Mouse (Mus musculus): ENCODE data around the gene Sntn.

The Sntn gene

DNA sequence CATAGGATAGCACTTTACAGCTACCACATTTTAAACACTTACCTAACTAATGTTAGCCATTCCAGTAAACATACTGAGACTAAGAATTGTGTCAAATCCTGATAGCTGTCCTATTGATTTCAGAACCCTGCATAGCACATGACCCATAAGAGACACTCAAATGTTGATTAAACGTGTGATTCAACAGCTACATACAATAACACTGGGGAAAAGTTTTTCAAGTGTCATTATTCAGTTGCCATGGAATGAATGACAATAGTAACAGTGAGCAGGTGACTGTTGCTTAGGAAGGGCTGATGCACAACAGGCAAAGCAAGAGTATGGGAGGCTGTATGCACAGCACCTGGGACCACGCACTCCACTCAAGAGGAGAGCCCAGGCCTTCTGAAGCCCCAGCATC, at the start of gene Sntn:
Gene Sntn (plus strand): TSS at position 301 of the 400 bp plus-strand sequence.
- no peak for DNase-seq (ENCODE audit: low read depth)

DNA sequence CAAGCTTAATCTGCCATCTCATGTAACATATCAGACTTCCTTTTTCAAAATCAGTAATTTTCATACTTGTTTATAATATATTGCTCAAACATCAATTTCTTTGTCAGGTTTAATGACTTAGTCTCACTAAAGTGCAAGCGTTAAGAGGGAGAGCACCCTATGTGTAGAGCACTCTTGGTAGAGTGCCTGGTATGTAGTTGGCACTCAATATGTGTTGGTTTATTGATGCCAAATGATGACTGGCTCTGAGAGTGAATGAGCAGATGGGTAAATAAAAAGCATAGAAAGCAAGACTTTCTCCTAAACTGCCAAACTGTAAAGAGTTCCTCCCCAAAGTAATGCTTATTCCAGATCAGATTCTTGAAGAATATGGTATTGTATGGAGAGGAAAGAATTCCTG, 20.8 kb upstream of the Sntn start:
- DNase-seq (ENCODE audit: low read depth): no peak

DNA sequence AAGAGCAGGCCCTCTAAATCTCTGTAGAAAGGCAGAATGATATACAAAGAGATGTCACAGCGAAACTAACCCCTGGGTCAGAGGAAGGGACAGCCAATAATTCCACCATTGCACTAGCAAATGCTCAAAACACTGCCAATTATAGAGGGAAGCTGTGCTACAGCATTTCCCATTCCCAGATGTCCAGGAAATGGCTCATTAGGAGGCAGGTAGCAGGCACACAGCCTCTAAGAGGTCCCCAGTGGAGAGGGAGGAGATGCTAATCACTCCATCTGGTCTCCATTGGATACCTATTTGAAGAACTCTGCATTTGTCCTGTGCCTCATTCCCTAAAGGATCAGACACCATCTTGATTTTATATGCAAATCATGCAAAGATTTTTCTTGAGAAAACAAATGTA, 19.6 kb upstream of the Sntn start:
- DNase-seq (ENCODE audit: low read depth): no peak

DNA sequence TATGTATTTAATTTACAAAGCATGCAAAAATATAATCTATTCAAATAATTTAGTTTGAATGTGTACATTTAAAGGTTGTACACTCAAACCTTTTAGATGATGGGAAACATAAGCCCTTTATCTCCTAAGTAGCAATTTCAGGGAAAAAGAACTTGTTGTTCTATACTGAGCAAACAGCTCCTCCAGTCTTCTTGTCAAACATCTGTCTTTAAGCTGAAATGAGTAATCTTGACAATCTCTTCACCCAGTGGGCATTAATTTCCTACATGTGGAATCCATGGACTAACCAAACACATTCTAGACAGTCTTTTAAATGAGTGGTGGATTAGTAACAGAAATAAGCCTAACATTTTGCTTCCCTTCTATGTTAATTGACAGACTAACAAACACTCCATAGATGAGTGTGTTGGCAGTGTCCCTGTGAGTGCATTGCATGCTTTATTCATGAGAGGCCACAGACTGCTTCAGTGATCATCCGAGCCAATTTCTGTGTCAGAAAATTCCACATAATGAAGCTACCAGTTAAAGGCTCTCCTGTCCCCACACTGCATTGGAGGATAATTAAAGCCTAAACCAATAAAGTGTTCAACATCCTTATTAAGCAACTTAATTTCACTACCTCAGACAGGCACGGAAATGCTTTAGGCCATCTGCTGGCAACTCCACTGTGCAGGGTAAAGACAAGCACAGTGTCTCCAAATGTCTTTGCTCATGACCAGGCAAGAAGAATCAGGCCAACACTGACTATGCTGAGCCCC, 19.0 kb upstream of the Sntn start:
- DNase-seq (ENCODE audit: low read depth): no peak

DNA sequence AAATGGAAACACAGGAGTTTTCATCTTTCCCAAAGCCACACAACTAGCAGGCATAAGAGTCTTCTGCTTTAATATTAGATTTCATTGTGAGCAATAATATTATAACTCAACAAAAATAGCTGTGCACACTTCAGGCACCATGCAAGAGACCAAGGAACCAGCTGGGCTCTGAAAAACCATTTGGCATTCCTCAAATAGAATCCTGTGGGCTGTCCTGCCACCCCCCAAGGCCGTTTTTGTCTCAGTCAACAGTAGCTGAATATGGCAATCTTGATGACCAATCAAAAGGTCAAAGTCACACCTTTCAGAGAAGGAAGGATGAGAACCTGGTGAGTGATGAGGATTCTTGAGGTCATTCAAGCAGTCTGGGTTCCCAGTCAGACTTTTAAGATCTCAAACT, 16.0 kb downstream of the Sntn start:
- no peak for DNase-seq (ENCODE audit: low read depth)

DNA sequence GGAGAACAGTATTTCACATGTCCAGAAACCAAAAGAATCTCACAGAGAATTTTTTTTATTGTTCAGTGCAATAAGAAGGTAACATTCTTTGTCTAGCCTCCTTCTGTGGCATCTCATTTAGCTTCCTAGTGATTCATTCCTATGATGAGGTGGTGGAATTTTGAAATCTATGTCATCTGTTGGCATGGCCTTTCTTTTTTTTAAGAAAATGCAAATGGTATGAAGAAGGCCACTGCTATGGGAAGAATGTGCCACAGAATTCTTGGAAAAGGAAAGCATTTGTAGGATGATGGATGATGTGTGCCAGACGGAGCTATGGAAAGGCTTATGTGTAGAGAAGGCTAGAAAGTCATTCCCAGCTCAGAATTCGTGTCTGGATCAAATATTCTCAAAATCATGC, 19.8 kb downstream of the Sntn start:
- no peak for DNase-seq (ENCODE audit: low read depth)

DNA sequence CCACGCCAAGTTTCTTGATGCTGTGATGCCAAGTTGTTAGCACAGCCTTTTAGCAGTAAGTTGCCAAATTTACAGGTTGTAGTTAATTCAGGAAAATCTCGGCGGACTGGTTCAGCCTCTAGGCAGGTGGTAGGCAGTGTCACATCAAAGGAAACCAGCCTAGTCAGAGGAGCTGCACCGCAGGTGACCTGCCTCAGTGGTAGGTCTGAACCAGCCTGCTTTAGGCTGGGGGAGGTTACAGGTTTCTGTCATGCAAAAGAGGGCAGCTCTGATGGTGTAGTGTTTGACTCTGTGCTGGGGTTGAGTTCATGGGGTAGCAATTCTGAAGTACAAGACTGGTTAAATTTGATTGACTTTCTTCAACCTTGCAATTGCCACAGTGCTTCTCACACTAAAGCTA, 61.6 kb downstream of the Sntn start:
- DNase-seq (ENCODE audit: low read depth): no peak

Measured in naive thymus-derived CD4-positive, alpha-beta T cell, adult 2 months (primary cell).